Mouse (Mus musculus): ENCODE results near the gene Trappc1. TPM values are rescaled to one million over a fixed set of nuclear protein-coding genes. Genes with fewer than 3 reads are reported as not detected.

Gene Trappc1
- polyA plus RNA-seq (2012; fragmentation: generic; extraction: Trizol), result 114 TPM
- long read RNA-seq, experiment 1, transcript Trappc1-202 (4 exons, 759 nt), result minor isoform, 36 of 89 reads
- long read RNA-seq, experiment 1, transcript Trappc1-203 (5 exons, 751 nt), result major isoform, 41 of 89 reads
- long read RNA-seq, experiment 1, partial matches to known transcripts, result 7 of 89 reads
- long read RNA-seq, experiment 1, other reads (novel, unspliced or antisense), result 5 of 89 reads
- long read RNA-seq, experiment 2, partial matches to known transcripts, result 0 of 6 reads
- long read RNA-seq, experiment 2, other reads (novel, unspliced or antisense), result 2 of 6 reads

DNA sequence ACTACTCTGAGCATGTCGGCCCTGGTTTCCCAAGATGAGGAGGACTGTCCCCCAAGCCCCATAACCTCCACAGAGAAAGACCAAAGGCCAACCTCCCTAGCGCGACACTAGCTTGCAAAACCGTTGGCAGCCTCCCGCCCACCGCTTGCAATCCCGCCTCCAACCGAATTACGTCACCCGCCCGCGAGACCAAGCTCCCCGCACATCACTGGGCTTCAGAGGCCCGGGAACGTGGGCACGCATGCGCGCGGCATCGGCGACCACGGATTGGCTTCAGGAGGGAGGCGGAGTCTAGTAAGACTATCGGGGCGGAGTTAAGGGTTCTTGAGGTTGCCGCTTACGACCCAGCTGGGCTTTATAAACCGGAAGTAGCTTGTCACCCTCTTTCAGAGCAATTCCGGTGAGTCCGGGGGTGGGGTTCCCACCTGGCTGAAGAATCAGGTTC lies at the start of gene Trappc1, which contains the start of gene Cntrob:
Trappc1 (plus strand) TSS at position 314 of the 445 bp plus-strand sequence.
Cntrob (minus strand) TSS at position 109 of the 445 bp plus-strand sequence.
- TF ChIP-seq CEBPB (IDR thresholded peaks at IDR 0.05; ENCODE audit: low read depth), result peak; percentile 54
- TF ChIP-seq MAX (IDR thresholded peaks at IDR 0.05), result peak; percentile 36
- no peak for TF ChIP-seq FOSL1 (IDR thresholded peaks at IDR 0.05; ENCODE audit: insufficient read depth, low read length, poor library complexity, severe bottlenecking)
- Histone ChIP-seq H3K79me2 (ENCODE audit: control insufficient read depth, insufficient read depth) (peaks cover 33% of the 10 kb centered on the region), H3K36me3 (ENCODE audit: control insufficient read depth, insufficient read depth) (peaks cover 16% of the 10 kb centered on the region), H3K79me3 (ENCODE audit: low read depth) (no peaks in the 10 kb centered on the region), H3K4me3 (ENCODE audit: insufficient read depth, poor library complexity, severe bottlenecking) (peak within 1 kb of the TSS; percentile 67), H3ac (ENCODE audit: control insufficient read depth, insufficient read length, low read depth) (peak within 1 kb of the TSS; percentile 73), H3K27me3 (ENCODE audit: control insufficient read depth, insufficient read depth, insufficient read length) (no peaks in the 10 kb centered on the region)

DNA sequence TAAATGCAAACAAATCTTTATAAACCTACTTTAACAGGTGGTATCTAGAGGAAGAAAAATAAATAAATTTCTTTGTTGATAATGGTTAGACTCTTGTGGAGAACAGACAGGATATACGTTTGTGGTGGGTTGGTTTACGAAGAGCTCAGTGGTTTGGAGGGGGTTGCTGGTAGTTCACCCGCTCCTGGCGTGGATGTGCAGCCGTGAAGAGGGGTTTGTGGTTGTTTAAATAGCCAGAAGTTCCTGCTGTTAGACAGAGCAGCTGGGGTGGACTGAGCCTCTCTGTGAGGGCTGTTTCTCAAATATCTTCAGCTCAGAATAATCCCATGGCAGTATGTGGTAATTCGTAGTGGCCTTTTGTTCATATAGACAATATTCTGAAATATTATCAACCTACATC lies 48.1 kb upstream of the Trappc1 start:
- Histone ChIP-seq H3K27me3 (ENCODE audit: control insufficient read depth, insufficient read depth, insufficient read length) (no peaks in the 10 kb centered on the region), H3K79me3 (ENCODE audit: low read depth) (no peaks in the 10 kb centered on the region), H3ac (ENCODE audit: control insufficient read depth, insufficient read length, low read depth) (no peak overlapping the region), H3K36me3 (ENCODE audit: control insufficient read depth, insufficient read depth) (no peaks in the 10 kb centered on the region), H3K79me2 (ENCODE audit: control insufficient read depth, insufficient read depth) (no peaks in the 10 kb centered on the region), H3K4me3 (ENCODE audit: insufficient read depth, poor library complexity, severe bottlenecking) (no peak overlapping the region)
- no peak for TF ChIP-seq MYOG (IDR thresholded peaks at IDR 0.05; ENCODE audit: control insufficient read depth, extremely low read depth, insufficient read length)

DNA sequence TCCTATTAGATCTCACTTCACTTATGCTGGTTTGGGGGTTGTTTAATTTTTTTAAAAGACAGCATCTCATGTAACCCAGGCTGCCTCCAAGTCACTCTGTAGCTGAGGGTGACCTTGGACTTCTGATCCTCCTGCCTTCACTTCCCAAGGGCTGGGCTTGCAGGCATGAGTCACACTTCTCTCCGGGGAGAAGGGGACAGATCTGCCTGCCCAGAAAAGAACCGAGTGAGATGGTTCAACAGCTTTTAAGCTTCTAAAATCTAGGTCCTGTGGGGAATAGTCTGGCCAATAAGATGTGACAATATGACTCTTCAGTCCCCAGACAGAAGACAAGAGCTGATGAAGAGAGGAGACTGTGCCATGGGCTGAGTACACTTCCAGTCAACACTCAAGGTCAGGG lies 47.7 kb upstream of the Trappc1 start:
- no peaks in the 10 kb centered on the region for H3K79me3 ChIP-seq (ENCODE audit: low read depth)
- H3K79me2 ChIP-seq (ENCODE audit: control insufficient read depth, insufficient read depth), result no peaks in the 10 kb centered on the region
- H3K4me3 ChIP-seq (ENCODE audit: insufficient read depth, poor library complexity, severe bottlenecking), result no peak overlapping the region
- TF ChIP-seq USF1 (IDR thresholded peaks at IDR 0.05; ENCODE audit: low read depth), result no peak
- TF ChIP-seq CEBPB (IDR thresholded peaks at IDR 0.05; ENCODE audit: low read depth), result no peak
- TF ChIP-seq MYOD1 (IDR thresholded peaks at IDR 0.05; ENCODE audit: control insufficient read depth, insufficient read length, low read depth), result no peak
- no peak for TF ChIP-seq MYOG (IDR thresholded peaks at IDR 0.05; ENCODE audit: control insufficient read depth, extremely low read depth, insufficient read length)
- TF ChIP-seq FOSL1 (IDR thresholded peaks at IDR 0.05; ENCODE audit: insufficient read depth, low read length, poor library complexity, severe bottlenecking), result no peak
- TF ChIP-seq MAX (IDR thresholded peaks at IDR 0.05), result no peak
- no peak for TF ChIP-seq CTCF (IDR thresholded peaks at IDR 0.05; ENCODE audit: control insufficient read depth, insufficient read depth, insufficient read length)
- no peak overlapping the region for H3ac ChIP-seq (ENCODE audit: control insufficient read depth, insufficient read length, low read depth)
- no peaks in the 10 kb centered on the region for H3K36me3 ChIP-seq (ENCODE audit: control insufficient read depth, insufficient read depth)
- H3K27me3 ChIP-seq (ENCODE audit: control insufficient read depth, insufficient read depth, insufficient read length), result no peaks in the 10 kb centered on the region

DNA sequence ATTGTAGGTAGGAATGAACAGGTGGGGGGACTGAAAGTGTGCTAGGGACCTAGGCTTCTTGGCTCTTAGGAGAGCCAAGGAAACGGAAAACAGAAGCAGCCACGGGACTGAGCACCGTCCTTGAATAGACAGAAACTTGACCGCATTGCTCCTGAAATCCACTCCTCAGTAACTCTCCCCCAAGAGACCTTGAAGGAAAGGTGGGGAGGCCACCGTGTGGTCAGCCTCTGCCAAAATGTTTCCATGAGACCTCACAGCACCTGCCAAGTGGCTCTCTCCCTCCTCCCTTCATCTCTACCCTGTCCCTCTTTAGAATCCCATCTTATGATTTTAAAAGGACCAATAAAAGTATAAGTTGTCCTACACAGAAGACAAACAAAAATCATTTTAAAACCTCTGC lies 46.5 kb upstream of the Trappc1 start:
- H3K4me3 ChIP-seq (ENCODE audit: insufficient read depth, poor library complexity, severe bottlenecking), result no peak overlapping the region
- H3K27me3 ChIP-seq (ENCODE audit: control insufficient read depth, insufficient read depth, insufficient read length), result no peaks in the 10 kb centered on the region
- H3K79me2 ChIP-seq (ENCODE audit: control insufficient read depth, insufficient read depth), result no peaks in the 10 kb centered on the region
- no peak overlapping the region for H3ac ChIP-seq (ENCODE audit: control insufficient read depth, insufficient read length, low read depth)
- TF ChIP-seq FOSL1 (IDR thresholded peaks at IDR 0.05; ENCODE audit: insufficient read depth, low read length, poor library complexity, severe bottlenecking) (no peak), MYOG (IDR thresholded peaks at IDR 0.05; ENCODE audit: control insufficient read depth, extremely low read depth, insufficient read length) (no peak), USF1 (IDR thresholded peaks at IDR 0.05; ENCODE audit: low read depth) (no peak), MAX (IDR thresholded peaks at IDR 0.05) (no peak), CTCF (IDR thresholded peaks at IDR 0.05; ENCODE audit: control insufficient read depth, insufficient read depth, insufficient read length) (no peak), MYOD1 (IDR thresholded peaks at IDR 0.05; ENCODE audit: control insufficient read depth, insufficient read length, low read depth) (no peak), CEBPB (IDR thresholded peaks at IDR 0.05; ENCODE audit: low read depth) (no peak)
- no peaks in the 10 kb centered on the region for H3K36me3 ChIP-seq (ENCODE audit: control insufficient read depth, insufficient read depth)
- no peaks in the 10 kb centered on the region for H3K79me3 ChIP-seq (ENCODE audit: low read depth)

DNA sequence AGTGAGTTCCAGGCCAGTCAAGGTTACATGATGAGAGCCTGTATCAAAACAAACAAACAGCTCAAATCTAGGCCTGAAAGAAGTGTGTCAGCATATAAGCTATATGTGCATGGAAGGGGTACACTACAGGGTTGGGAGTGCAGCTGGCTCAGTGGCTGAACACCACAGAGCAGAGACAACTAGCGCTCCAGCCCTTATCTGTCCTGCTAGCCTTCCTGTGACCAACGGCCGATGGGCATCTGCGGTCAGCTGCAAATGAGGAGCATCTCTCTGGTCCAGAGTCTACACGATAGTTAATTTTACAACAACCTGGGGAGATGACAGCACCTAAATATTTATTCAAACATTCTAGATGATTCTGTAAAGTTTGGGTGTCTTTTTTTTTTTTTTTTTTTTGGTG lies 32.7 kb upstream of the Trappc1 start:
- H3K79me2 ChIP-seq (ENCODE audit: control insufficient read depth, insufficient read depth), result no peaks in the 10 kb centered on the region
- H3ac ChIP-seq (ENCODE audit: control insufficient read depth, insufficient read length, low read depth), result no peak overlapping the region
- H3K4me3 ChIP-seq (ENCODE audit: insufficient read depth, poor library complexity, severe bottlenecking), result no peak overlapping the region
- TF ChIP-seq MYOD1 (IDR thresholded peaks at IDR 0.05; ENCODE audit: control insufficient read depth, insufficient read length, low read depth) (no peak), MAX (IDR thresholded peaks at IDR 0.05) (no peak), USF1 (IDR thresholded peaks at IDR 0.05; ENCODE audit: low read depth) (no peak), FOSL1 (IDR thresholded peaks at IDR 0.05; ENCODE audit: insufficient read depth, low read length, poor library complexity, severe bottlenecking) (no peak), CEBPB (IDR thresholded peaks at IDR 0.05; ENCODE audit: low read depth) (no peak), CTCF (IDR thresholded peaks at IDR 0.05; ENCODE audit: control insufficient read depth, insufficient read depth, insufficient read length) (no peak), MYOG (IDR thresholded peaks at IDR 0.05; ENCODE audit: control insufficient read depth, extremely low read depth, insufficient read length) (no peak)
- no peaks in the 10 kb centered on the region for H3K27me3 ChIP-seq (ENCODE audit: control insufficient read depth, insufficient read depth, insufficient read length)
- H3K79me3 ChIP-seq (ENCODE audit: low read depth), result no peaks in the 10 kb centered on the region
- H3K36me3 ChIP-seq (ENCODE audit: control insufficient read depth, insufficient read depth), result no peaks in the 10 kb centered on the region

DNA sequence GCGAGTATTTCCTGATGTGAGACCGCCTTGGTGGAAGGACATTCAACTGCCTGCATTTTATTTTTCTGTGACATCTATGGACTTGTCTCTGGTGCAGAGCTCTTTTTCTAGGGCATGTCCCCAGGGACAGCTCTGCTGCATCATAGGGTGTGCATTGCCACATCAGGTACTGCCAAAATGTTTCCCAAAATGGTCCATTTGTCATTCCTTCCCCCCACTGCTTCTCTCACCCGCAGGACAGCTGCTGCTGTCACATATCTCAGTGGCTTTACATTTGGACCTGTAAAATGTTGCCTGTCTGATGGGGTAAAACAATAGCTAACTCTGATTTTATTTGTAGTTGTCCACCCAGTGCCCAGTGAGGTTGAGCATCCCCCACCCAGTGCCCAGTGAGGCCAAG lies 28.5 kb upstream of the Trappc1 start:
- H3K4me3 ChIP-seq (ENCODE audit: insufficient read depth, poor library complexity, severe bottlenecking), result no peak overlapping the region
- peaks cover 25% of the 10 kb centered on the region for H3K36me3 ChIP-seq (ENCODE audit: control insufficient read depth, insufficient read depth)
- H3K79me3 ChIP-seq (ENCODE audit: low read depth), result no peaks in the 10 kb centered on the region
- H3ac ChIP-seq (ENCODE audit: control insufficient read depth, insufficient read length, low read depth), result no peak overlapping the region
- no peaks in the 10 kb centered on the region for H3K79me2 ChIP-seq (ENCODE audit: control insufficient read depth, insufficient read depth)
- no peaks in the 10 kb centered on the region for H3K27me3 ChIP-seq (ENCODE audit: control insufficient read depth, insufficient read depth, insufficient read length)
- TF ChIP-seq MYOG (IDR thresholded peaks at IDR 0.05; ENCODE audit: control insufficient read depth, extremely low read depth, insufficient read length) (no peak), FOSL1 (IDR thresholded peaks at IDR 0.05; ENCODE audit: insufficient read depth, low read length, poor library complexity, severe bottlenecking) (no peak), MAX (IDR thresholded peaks at IDR 0.05) (no peak), CEBPB (IDR thresholded peaks at IDR 0.05; ENCODE audit: low read depth) (peak; percentile 58), CTCF (IDR thresholded peaks at IDR 0.05; ENCODE audit: control insufficient read depth, insufficient read depth, insufficient read length) (no peak), USF1 (IDR thresholded peaks at IDR 0.05; ENCODE audit: low read depth) (no peak), MYOD1 (IDR thresholded peaks at IDR 0.05; ENCODE audit: control insufficient read depth, insufficient read length, low read depth) (peak; percentile 97)

Measured in C2C12 (cell line).